Mouse (Mus musculus) stomach, embryonic 16.5 days (tissue): Measurements from ENCODE around the gene Stard3. TPM values are rescaled to one million over a fixed set of nuclear protein-coding genes. Genes with fewer than 3 reads are reported as not detected.

ENCODE experiments used
- ATAC-seq: fragments of 200-750 bp; cut with Nextera tagmentation; 2 replicates; pipeline ENCODE4 v1.8.0; 2017; ENCODE audit warnings: moderate number of reproducible peaks, moderate TSS enrichment; ENCODE audit not compliant: insufficient read depth, low FRiP score
- H3K27ac ChIP-seq: fragments of 300-500 bp; sonication (generic); 2 replicates; pipeline ENCODE4 v1.5.1; 2014; ENCODE audit warnings: low read length
- H3K27me3 ChIP-seq: fragments of 300-500 bp; sonication (generic); 2 replicates; pipeline ENCODE4 v1.6.1; 2014; ENCODE audit warnings: low read length, control low read depth, mixed read lengths; ENCODE audit not compliant: control insufficient read depth, insufficient read depth
- H3K36me3 ChIP-seq: fragments of 300-500 bp; sonication (generic); 2 replicates; pipeline ENCODE4 v1.6.1; 2014; ENCODE audit warnings: low read length; ENCODE audit not compliant: control insufficient read depth, insufficient read depth
- H3K4me1 ChIP-seq: fragments of 300-500 bp; sonication (generic); 2 replicates; pipeline ENCODE4 v1.6.1; 2014; ENCODE audit warnings: low read length, control low read depth, mixed read lengths; ENCODE audit not compliant: control insufficient read depth, insufficient read depth
- H3K4me2 ChIP-seq: fragments of 300-500 bp; sonication (generic); 2 replicates; pipeline ENCODE4 v1.6.1; 2014; ENCODE audit warnings: low read depth, low read length, mixed read lengths
- H3K4me3 ChIP-seq: fragments of 300-500 bp; sonication (generic); replicated peaks from 2 replicates; pipeline ENCODE4 v1.5.1; 2014; ENCODE audit warnings: mild to moderate bottlenecking, low read length
- H3K9ac ChIP-seq: fragments of 300-500 bp; sonication (generic); 2 replicates; pipeline ENCODE4 v1.6.1; 2014; ENCODE audit warnings: low read length
- H3K9me3 ChIP-seq: fragments of 300-500 bp; sonication (generic); replicated peaks from 2 replicates; pipeline ENCODE4 v1.6.1; 2016; ENCODE audit warnings: low read length, control low read depth; ENCODE audit not compliant: control insufficient read depth
- WGBS: fragments of 180-500 bp; shearing (Covaris S2); extraction: QIAGEN DNeasy Blood & Tissue Kit; methylation state at CpG from one replicate; pipeline ENCODE4 v1.1.7; 2014; 5-methylcytosine and 5-hydroxymethylcytosine counted together
- polyA plus RNA-seq: library from polyadenylated mRNA; unstranded; fragments of >200 nt; fragmentation: Nextera tagmentation; extraction: Ambion mirVana; gene quantifications from 2 replicates; pipeline ENCODE4 v1.2.1, GENCODE M21; 2015

Gene Stard3
- polyA plus RNA-seq, 1 experiment from 2014 or later = 43.9 TPM

DNA sequence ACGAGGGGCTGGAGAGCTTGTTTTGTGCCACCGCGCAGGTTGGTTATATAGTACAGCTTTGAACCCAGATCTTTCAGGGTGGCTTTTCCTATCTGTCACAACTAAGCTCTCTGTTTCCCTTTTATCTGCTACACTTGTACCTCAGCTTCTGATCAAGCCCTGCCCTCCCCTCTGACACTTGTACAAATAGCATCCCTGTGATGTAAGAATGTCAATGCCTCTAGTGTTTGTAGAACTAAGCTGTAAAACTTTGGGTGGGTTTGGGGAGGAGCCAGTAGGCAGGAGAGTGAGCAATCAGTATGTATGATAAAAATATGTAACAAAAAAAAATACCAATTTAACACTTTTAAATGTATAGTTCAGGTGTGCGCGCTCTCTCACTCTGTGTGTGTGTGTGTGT, 6.2 kb downstream of the Stard3 start:
- Histone ChIP-seq H3K36me3 (no peaks in the 10 kb centered on the region), H3K27me3 (no peaks in the 10 kb centered on the region), H3K9me3 (no peaks in the 10 kb centered on the region), H3K4me1 (peaks cover 16% of the 10 kb centered on the region), H3K4me3 (no peak overlapping the region), H3K27ac (peak overlapping the region; percentile 22; the same call in 1 of the 2 replicates), H3K9ac (no peak overlapping the region), H3K4me2 (no peak overlapping the region)
- WGBS = 80% methylated on average over 5 of the region's 5 CpGs
- no peak for ATAC-seq

DNA sequence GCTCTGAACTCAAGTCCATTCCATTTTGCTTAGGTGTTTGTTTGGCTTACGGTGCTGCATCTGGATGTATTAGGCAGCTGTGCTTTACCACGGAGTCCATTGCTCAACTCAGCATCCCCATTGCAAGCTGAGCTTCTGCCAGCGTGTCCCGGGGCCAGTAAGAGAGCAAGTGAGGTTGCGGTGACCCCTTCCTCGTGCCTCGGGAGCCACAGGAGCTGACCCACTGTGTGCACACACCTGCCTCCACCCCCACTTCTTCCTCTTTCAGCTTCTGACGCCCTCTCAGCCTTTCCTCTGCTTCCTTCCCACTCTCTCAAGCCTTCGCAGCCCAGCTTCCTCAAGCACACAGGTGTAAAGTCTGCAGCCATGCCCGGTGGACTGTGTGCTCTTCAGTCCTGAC, 8.1 kb downstream of the Stard3 start:
- Histone ChIP-seq H3K27ac (no peak overlapping the region), H3K4me1 (peaks cover 9% of the 10 kb centered on the region), H3K36me3 (no peaks in the 10 kb centered on the region), H3K4me2 (no peak overlapping the region), H3K27me3 (no peaks in the 10 kb centered on the region), H3K9ac (no peak overlapping the region), H3K9me3 (no peaks in the 10 kb centered on the region), H3K4me3 (no peak overlapping the region)
- 70% methylated on average over 10 of the region's 10 CpGs for WGBS
- no peak for ATAC-seq

DNA sequence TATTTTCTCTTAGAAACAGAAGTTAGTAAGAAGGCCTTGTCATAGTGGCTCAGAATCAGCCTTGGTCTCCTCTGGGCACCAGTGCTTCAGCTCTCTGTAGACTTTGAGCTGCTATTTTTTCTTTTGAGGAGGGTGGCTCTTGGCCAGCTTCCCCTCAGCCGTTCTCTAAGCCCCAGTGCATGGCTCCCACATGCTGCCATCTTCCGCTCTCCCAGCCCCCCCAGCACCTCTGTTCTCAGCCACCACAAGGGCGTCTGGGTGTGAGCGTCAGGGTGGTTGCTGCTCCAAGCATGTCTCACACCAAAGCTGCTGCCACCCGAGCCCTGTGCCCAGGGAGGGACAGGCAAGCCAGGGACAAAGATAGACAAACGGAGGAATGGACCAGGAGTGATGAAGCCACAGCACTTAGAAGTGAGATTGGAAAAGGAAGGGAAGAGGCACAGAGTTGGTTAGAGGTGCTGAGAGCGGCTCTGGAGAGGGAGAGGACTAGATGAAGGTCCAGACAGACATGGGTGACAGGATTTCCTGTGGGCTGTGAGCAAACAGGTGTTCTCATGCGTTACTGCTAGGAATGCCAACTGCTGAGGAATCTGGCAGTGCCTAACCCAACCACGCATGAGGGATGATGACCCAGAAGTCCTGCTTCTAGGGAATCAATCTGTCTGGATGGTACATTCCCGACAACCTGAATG, 9.1 kb downstream of the Stard3 start:
- Histone ChIP-seq H3K9me3 (no peaks in the 10 kb centered on the region), H3K4me2 (no peak overlapping the region), H3K9ac (no peak overlapping the region), H3K4me1 (peaks cover 16% of the 10 kb centered on the region), H3K4me3 (no peak overlapping the region), H3K27me3 (no peaks in the 10 kb centered on the region), H3K27ac (no peak overlapping the region), H3K36me3 (no peaks in the 10 kb centered on the region)
- ATAC-seq = no peak
- 73% methylated on average over 10 of the region's 10 CpGs for WGBS

DNA sequence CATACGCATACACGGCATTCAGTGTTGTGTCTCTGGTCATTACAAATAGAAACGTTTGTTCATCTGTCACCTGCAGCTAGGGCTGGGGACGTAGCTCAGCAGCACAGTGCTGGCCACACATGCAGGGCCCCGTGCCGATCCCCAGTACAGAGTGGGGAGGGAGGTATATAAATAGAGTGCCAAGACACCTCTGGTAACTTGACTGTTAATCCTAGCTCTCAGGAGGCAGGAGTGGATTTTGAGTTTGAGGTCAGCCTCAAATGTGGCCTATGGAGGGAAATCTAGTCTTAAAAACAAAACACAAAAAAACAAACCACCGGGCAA, 9.7 kb downstream of the Stard3 start:
- Histone ChIP-seq H3K36me3 (no peaks in the 10 kb centered on the region), H3K4me2 (no peak overlapping the region), H3K27ac (no peak overlapping the region), H3K27me3 (no peaks in the 10 kb centered on the region), H3K4me3 (no peak overlapping the region), H3K9me3 (no peaks in the 10 kb centered on the region), H3K9ac (no peak overlapping the region), H3K4me1 (peaks cover 16% of the 10 kb centered on the region)
- no peak for ATAC-seq
- WGBS = 75% methylated on average over 7 of the region's 7 CpGs

GRCm38 (mm10) chr11:98369337-98369736, 11.2 kb downstream of the Stard3 start:
- Histone ChIP-seq H3K4me2 (no peak overlapping the region), H3K4me3 (no peak overlapping the region), H3K9me3 (no peaks in the 10 kb centered on the region), H3K27me3 (no peaks in the 10 kb centered on the region), H3K9ac (no peak overlapping the region), H3K36me3 (no peaks in the 10 kb centered on the region), H3K4me1 (peaks cover 9% of the 10 kb centered on the region), H3K27ac (no peak overlapping the region)
- WGBS = 81% methylated on average over 6 of the region's 6 CpGs
- no peak for ATAC-seq

DNA sequence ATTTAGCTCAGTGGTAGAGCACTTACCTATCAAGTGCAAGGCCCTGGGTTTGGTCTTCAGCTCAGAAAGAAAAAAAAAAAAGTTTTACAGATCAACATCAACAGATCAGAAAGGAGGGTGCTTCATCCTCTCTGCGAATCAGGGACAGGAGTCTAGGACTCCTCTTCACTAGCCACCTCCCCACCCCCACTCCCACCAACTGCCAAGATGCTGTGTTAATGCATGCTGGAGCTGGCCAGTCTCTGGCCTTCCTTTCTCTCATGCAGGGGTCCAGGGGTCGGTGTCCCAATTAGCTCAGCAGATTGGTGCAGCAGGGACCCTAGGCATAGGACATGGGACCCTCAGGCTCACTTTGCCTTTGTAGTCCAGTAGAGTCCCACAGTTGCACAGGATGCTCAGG, 12.4 kb downstream of the Stard3 start:
- no peak overlapping the region for H3K4me3 ChIP-seq
- WGBS = 88% methylated on average over 2 of the region's 2 CpGs
- no peak for ATAC-seq

GRCm38 (mm10) chr11:98371556-98372240, 13.5 kb downstream of the Stard3 start:
- no peak overlapping the region for H3K4me2 ChIP-seq
- no peak overlapping the region for H3K27ac ChIP-seq
- H3K27me3 ChIP-seq = no peaks in the 10 kb centered on the region
- H3K4me3 ChIP-seq = no peak overlapping the region
- ATAC-seq = peak; percentile 42; the same call in 1 of the 2 replicates
- no peaks in the 10 kb centered on the region for H3K9me3 ChIP-seq
- peak overlapping the region; percentile 18; the same call in 1 of the 2 replicates for H3K9ac ChIP-seq
- peaks cover 3% of the 10 kb centered on the region; the same call in 1 of the 2 replicates for H3K36me3 ChIP-seq
- WGBS = 46% methylated on average over 10 of the region's 10 CpGs
- peaks cover 9% of the 10 kb centered on the region for H3K4me1 ChIP-seq

More for the DNA sequence above, 12.4 kb downstream of the Stard3 start:
- no peaks in the 10 kb centered on the region for H3K36me3 ChIP-seq
- H3K27ac ChIP-seq = no peak overlapping the region
- H3K4me1 ChIP-seq = peaks cover 9% of the 10 kb centered on the region
- no peak overlapping the region for H3K9ac ChIP-seq
- no peaks in the 10 kb centered on the region for H3K27me3 ChIP-seq
- no peaks in the 10 kb centered on the region for H3K9me3 ChIP-seq
- H3K4me2 ChIP-seq = no peak overlapping the region

GRCm38 (mm10) chr11:98372406-98372805, 14.2 kb downstream of the Stard3 start:
- Histone ChIP-seq H3K9ac (no peak overlapping the region), H3K4me2 (no peak overlapping the region), H3K4me3 (no peak overlapping the region), H3K9me3 (no peaks in the 10 kb centered on the region), H3K27me3 (no peaks in the 10 kb centered on the region), H3K36me3 (peaks cover 3% of the 10 kb centered on the region; the same call in 1 of the 2 replicates), H3K27ac (no peak overlapping the region), H3K4me1 (peaks cover 9% of the 10 kb centered on the region)
- WGBS = 9% methylated on average over 2 of the region's 2 CpGs
- ATAC-seq = no peak; the same call in 1 of the 2 replicates

- Histone ChIP-seq H3K27ac (no peak overlapping the region), H3K4me2 (no peak overlapping the region), H3K9me3 (no peaks in the 10 kb centered on the region), H3K4me3 (no peak overlapping the region), H3K9ac (no peak overlapping the region), H3K27me3 (no peaks in the 10 kb centered on the region), H3K36me3 (peaks cover 7% of the 10 kb centered on the region; the same call in 1 of the 2 replicates), H3K4me1 (peaks cover 9% of the 10 kb centered on the region)
- WGBS = 75% methylated on average over 6 of the region's 6 CpGs
- ATAC-seq = no peak
Measured at GRCm38 (mm10) chr11:98373244-98373643, 15.1 kb downstream of the Stard3 start.
